Mouse (Mus musculus) retina, postnatal 7 days (tissue): Measurements from ENCODE around the gene Tnfsf9.

Source experiments
- DNase-seq: peaks from one replicate; pipeline ENCODE4 v3.0.0-alpha.2; 2012; ENCODE audit warnings: low read depth, low spot score

Gene Tnfsf9

GRCm38 (mm10) chr17:57134693-57135092 lies 29.6 kb downstream of the Tnfsf9 start:
- DNase-seq, result no peak

- no peak for DNase-seq
These were observed 30.5 kb downstream of the Tnfsf9 start for GRCm38 (mm10) chr17:57135635-57136034.

GRCm38 (mm10) chr17:57138676-57139075 lies 33.6 kb downstream of the Tnfsf9 start:
- no peak for DNase-seq

- DNase-seq, result no peak
These were observed 34.6 kb downstream of the Tnfsf9 start for GRCm38 (mm10) chr17:57139708-57140107.

DNA sequence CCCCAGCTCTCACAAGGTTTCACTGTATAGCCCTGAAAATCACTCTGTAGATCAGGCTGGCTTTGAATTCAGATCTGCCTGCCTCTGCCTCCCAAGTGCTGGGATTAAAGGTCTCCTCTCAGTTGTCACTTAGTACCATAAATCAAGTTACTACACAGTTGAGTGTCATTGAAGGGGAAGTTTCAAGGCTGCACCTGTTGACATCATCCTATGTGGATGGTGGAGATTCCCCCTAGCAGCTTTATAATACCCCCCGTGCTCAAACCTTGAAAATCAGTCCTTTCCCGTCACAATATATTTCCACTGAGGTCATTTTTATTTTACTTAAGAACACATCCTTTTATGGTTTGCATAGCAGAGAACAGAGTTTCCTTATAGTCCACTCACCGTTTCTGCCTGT lies 38.6 kb downstream of the Tnfsf9 start:
- no peak for DNase-seq

DNA sequence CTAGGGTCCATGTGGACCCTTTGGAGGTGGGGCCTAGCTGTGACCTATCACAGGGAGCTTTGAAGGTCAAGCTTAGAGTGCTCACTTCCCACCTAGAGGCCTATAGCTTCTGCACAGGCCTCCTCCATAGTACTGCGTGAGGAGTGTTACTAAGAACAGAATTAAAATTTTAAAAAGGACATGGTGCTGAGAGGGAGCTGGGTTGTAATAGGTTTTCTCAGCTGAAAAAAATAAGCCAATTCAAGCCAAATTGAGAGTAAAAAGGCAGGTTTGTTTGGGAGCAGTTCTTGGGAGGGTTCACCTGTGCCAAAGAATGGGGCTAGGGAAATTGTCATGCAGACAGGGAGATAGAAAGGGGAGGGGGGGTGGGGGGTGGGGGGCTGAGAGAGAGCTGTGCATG lies 40.0 kb downstream of the Tnfsf9 start:
- no peak for DNase-seq

- DNase-seq, result no peak
These were observed 43.2 kb downstream of the Tnfsf9 start for GRCm38 (mm10) chr17:57148343-57148742.

DNA sequence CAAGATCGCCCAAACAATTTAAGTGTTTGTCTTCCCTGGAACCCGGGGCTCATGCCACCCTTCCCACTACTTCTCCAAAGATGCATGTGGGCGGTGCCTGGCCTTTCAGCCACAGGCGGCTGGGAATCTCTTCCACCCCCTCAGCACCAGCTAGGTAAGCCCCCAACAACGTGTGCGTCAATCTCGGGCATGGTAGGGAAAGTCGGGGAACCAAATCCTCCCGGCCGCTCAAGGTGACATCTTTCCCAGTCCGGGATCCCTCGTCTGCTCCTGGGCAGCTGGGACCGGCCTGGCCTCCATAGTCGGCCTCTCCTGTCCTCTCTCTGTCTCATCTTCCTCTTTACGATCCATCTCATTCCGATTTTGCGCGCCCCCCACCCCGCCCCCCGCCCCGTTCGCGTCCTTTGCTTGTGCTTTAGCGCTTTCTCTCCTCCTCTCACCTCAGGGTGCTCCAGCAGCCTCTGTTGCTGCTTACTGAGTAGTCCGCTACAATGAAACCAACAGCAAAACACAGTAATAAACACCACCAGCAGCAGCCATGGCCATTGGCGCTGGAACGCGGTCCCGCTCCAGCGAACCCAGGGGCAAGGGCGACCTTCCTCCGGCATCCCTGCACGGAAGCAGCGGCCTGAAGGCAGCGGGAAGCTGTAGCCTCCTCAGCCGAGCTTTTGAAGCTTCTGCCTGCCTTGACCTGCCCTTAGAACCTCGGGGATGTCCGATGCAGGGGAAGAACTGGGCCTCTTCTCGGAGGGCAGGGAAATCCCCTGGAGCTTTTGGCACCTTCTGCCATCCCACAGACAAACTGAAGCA lies 44.1 kb downstream of the Tnfsf9 start, which contains the start of gene Cd70:
Gene Cd70 (minus strand): TSS at position 784 of the 810 bp plus-strand sequence.
- no peak for DNase-seq

DNA sequence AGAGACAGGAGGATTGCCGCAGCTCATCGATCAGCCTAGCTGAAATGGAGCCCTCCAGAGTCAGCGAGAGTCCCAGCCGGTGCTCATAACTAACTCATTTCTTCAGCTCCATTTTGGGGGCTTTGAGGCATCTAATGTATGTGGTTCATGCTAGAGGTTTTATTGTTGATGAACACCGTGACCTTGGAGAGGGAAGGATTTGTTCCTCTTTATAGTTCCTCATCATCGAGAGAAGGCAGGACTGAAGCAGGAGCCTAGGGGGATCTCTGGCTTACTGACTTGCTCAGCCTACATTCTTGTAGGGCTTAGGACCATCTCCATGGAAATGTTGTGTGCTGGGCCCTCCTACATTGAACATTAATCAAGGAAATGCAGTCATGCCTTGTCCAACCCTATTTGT lies 47.9 kb downstream of the Tnfsf9 start:
- no peak for DNase-seq

DNA sequence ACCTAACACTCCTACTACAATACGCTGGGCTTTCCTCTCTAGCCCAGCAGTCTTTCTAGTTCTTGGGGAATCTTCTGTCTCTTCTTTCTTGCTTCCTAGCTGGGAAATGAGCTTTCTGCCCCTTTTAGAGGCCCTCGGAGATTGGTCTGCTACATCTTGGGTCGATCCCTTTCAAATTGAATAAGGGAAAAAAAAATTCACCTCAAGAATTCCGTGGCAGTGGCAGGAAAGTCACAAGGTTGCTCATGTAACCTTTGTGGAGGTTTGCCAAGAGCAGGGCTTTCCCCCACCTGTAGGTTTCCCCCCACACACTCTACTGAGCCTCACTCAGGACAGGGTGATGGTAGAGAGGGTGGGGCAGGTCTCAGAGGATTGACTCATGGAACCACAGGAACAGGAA lies 48.7 kb downstream of the Tnfsf9 start:
- DNase-seq, result no peak
